Mouse (Mus musculus) 3T3-L1 (cell line): Measurements from ENCODE around the gene Zfr.

Source experiments
- DNase-seq: peaks from one replicate; pipeline ENCODE4 v3.0.0-alpha.2; 2015; ENCODE audit warnings: low read depth, low spot score

Gene Zfr

GRCm38 (mm10) chr15:12117242-12118092, at the start of gene Zfr:
Gene Zfr (plus strand): TSS chr15:12117831.
- DNase-seq, result peak; percentile 88

GRCm38 (mm10) chr15:12067971-12068370, 49.7 kb upstream of the Zfr start:
- DNase-seq, result no peak

GRCm38 (mm10) chr15:12068395-12069218, 49.0 kb upstream of the Zfr start:
- no peak for DNase-seq

- no peak for DNase-seq
Measured at GRCm38 (mm10) chr15:12072709-12073336, 44.8 kb upstream of the Zfr start.

- peak; percentile 47 for DNase-seq
Measured at GRCm38 (mm10) chr15:12074426-12074825, 43.2 kb upstream of the Zfr start.

GRCm38 (mm10) chr15:12082344-12082743, 35.3 kb upstream of the Zfr start:
- no peak for DNase-seq

- peak; percentile 34 for DNase-seq
Measured at GRCm38 (mm10) chr15:12084164-12084563, 33.5 kb upstream of the Zfr start.

- DNase-seq, result peak; percentile 60
Measured at GRCm38 (mm10) chr15:12084859-12085258, 32.8 kb upstream of the Zfr start.

GRCm38 (mm10) chr15:12087634-12088033, 30.0 kb upstream of the Zfr start:
- DNase-seq, result peak; percentile 91

- DNase-seq, result no peak
Measured at GRCm38 (mm10) chr15:12088091-12088490, 29.5 kb upstream of the Zfr start.

GRCm38 (mm10) chr15:12090087-12090486, 27.5 kb upstream of the Zfr start:
- DNase-seq, result no peak

GRCm38 (mm10) chr15:12090981-12091669, 26.5 kb upstream of the Zfr start:
- no peak for DNase-seq

GRCm38 (mm10) chr15:12091781-12092458, 25.7 kb upstream of the Zfr start:
- peak; percentile 76 for DNase-seq

GRCm38 (mm10) chr15:12093026-12093960, 24.3 kb upstream of the Zfr start:
- DNase-seq, result no peak

GRCm38 (mm10) chr15:12093961-12094566, 23.6 kb upstream of the Zfr start:
- DNase-seq, result no peak

GRCm38 (mm10) chr15:12096447-12096846, 21.2 kb upstream of the Zfr start:
- no peak for DNase-seq

- no peak for DNase-seq
Measured at GRCm38 (mm10) chr15:12097344-12097743, 20.3 kb upstream of the Zfr start.

GRCm38 (mm10) chr15:12100912-12101311, 16.7 kb upstream of the Zfr start:
- peak; percentile 48 for DNase-seq

GRCm38 (mm10) chr15:12103763-12104162, 13.9 kb upstream of the Zfr start:
- peak; percentile 57 for DNase-seq
